Mouse (Mus musculus) MEL (cell line): Measurements from ENCODE around the gene Rps11. TPM values are rescaled to one million over a fixed set of nuclear protein-coding genes. Genes with fewer than 3 reads are reported as not detected.

Experiments used
- DNase-seq: peaks from one replicate; pipeline ENCODE4 v3.0.0; 2011; ENCODE audit warnings: low read depth, low spot score
- H3K27ac ChIP-seq: 2 replicates; pipeline ENCODE4 v1.5.1; 2012; ENCODE audit warnings: low read depth, mild to moderate bottlenecking, control low read depth, low read length, moderate library complexity; ENCODE audit not compliant: control insufficient read depth
- H3K27me3 ChIP-seq, 2 experiments: fragments of 150-350 bp in 1 of 2; sonication (generic) in 1 of 2; 2 replicates each; pipeline ENCODE4 v1.6.1; 2012; ENCODE audit warnings: low read length in 2 of 2, mild to moderate bottlenecking in 2 of 2, improper control_type of control experiment in 1 of 2, moderate library complexity in 1 of 2; ENCODE audit not compliant: insufficient read depth in 2 of 2, control insufficient read depth in 1 of 2
- H3K36me3 ChIP-seq, 2 experiments: 2 replicates each; pipeline ENCODE4 v1.6.1; 2012 to 2014; ENCODE audit warnings: low read length in 2 of 2, improper control_type of control experiment in 1 of 2, inconsistent platforms in 1 of 2, mild to moderate bottlenecking in 1 of 2; ENCODE audit not compliant: insufficient read depth in 2 of 2, control insufficient read depth in 1 of 2
- H3K4me1 ChIP-seq, 2 experiments: fragments of 150-350 bp in 1 of 2; sonication (generic) in 1 of 2; 2 replicates each; pipeline ENCODE4 v1.6.1; 2012; ENCODE audit warnings: low read length in 2 of 2, improper control_type of control experiment in 1 of 2, mild to moderate bottlenecking in 1 of 2; ENCODE audit not compliant: insufficient read depth in 2 of 2, control insufficient read depth in 1 of 2
- H3K4me3 ChIP-seq, 2 experiments: fragments of 150-350 bp in 1 of 2; sonication (generic) in 1 of 2; 2 replicates each; pipeline ENCODE4 v1.5.1; 2012; ENCODE audit warnings: low read depth in 2 of 2, low read length in 2 of 2, mild to moderate bottlenecking in 2 of 2, moderate library complexity in 2 of 2, control low read depth in 1 of 2, improper control_type of control experiment in 1 of 2; ENCODE audit not compliant: control insufficient read depth in 1 of 2, insufficient read depth in 1 of 2
- H3K79me2 ChIP-seq: 2 replicates; pipeline ENCODE4 v1.6.1; 2012; ENCODE audit warnings: mild to moderate bottlenecking, low read length, moderate library complexity; ENCODE audit not compliant: control insufficient read depth, poor library complexity, insufficient read depth
- H3K9ac ChIP-seq: 2 replicates; pipeline ENCODE4 v1.6.1; 2012; ENCODE audit warnings: low read depth, mild to moderate bottlenecking, control low read depth, low read length, moderate library complexity; ENCODE audit not compliant: control insufficient read depth, poor library complexity, severe bottlenecking
- H3K9me3 ChIP-seq: fragments of 150-350 bp; sonication (generic); replicated peaks from 2 replicates; pipeline ENCODE4 v1.6.1; 2012; ENCODE audit warnings: mild to moderate bottlenecking, low read length, improper control_type of control experiment, moderate library complexity; ENCODE audit not compliant: insufficient read depth
- BHLHE40 ChIP-seq: IDR thresholded peaks from 2 replicates; pipeline ENCODE4 v1.6.1; 2012; ENCODE audit warnings: low read depth, mild to moderate bottlenecking, inconsistent platforms, low read length, improper control_type of control experiment, borderline replicate concordance
- CTCF ChIP-seq, 3 experiments: IDR thresholded peaks in 2 of 3; conservative IDR thresholded peaks in 1 of 3; 2 replicates each; pipeline ENCODE4 v1.5.1; 2011 to 2012; ENCODE audit warnings: low read length in 3 of 3, low read depth in 2 of 3, mild to moderate bottlenecking in 2 of 3, improper control_type of control experiment in 1 of 3, inconsistent platforms in 1 of 3, mixed read lengths in 1 of 3, moderate library complexity in 1 of 3; ENCODE audit not compliant: control insufficient read depth in 1 of 3, insufficient read depth in 1 of 3, poor library complexity in 1 of 3, severe bottlenecking in 1 of 3
- ELF1 ChIP-seq: IDR thresholded peaks from 2 replicates; pipeline ENCODE4 v1.6.1; 2014; ENCODE audit warnings: low read depth, mild to moderate bottlenecking, inconsistent platforms, low read length, improper control_type of control experiment, moderate library complexity
- ETS1 ChIP-seq: IDR thresholded peaks from 2 replicates; pipeline ENCODE4 v1.6.1; 2012; ENCODE audit warnings: low read depth, mild to moderate bottlenecking, inconsistent platforms, low read length, improper control_type of control experiment, moderate library complexity
- HCFC1 ChIP-seq: IDR thresholded peaks from 2 replicates; pipeline ENCODE4 v1.6.1; 2012; ENCODE audit warnings: low read depth, mild to moderate bottlenecking, inconsistent platforms, low read length, improper control_type of control experiment, moderate library complexity
- KAT2A ChIP-seq: conservative IDR thresholded peaks from 2 replicates; pipeline ENCODE4 v1.6.1; 2012; ENCODE audit warnings: low read depth, low read length, improper control_type of control experiment, inconsistent platforms
- MAFK ChIP-seq: IDR thresholded peaks from 2 replicates; pipeline ENCODE4 v1.6.1; 2011; ENCODE audit warnings: low read depth, mild to moderate bottlenecking, low read length, improper control_type of control experiment, borderline replicate concordance
- MAX ChIP-seq: IDR thresholded peaks from 2 replicates; pipeline ENCODE4 v1.6.1; 2011; ENCODE audit warnings: low read length, improper control_type of control experiment
- MXI1 ChIP-seq: IDR thresholded peaks from 2 replicates; pipeline ENCODE4 v1.6.1; 2011; ENCODE audit warnings: mild to moderate bottlenecking, low read depth, low read length, improper control_type of control experiment
- MYB ChIP-seq: IDR thresholded peaks from 2 replicates; pipeline ENCODE4 v1.6.1; 2011; ENCODE audit warnings: mild to moderate bottlenecking, low read depth, low read length, improper control_type of control experiment
- MYC ChIP-seq: IDR thresholded peaks from 2 replicates; pipeline ENCODE4 v1.6.1; 2011; ENCODE audit warnings: low read depth, mild to moderate bottlenecking, low read length, improper control_type of control experiment, moderate library complexity
- NELFE ChIP-seq: IDR thresholded peaks from 2 replicates; pipeline ENCODE4 v1.6.1; 2011; ENCODE audit warnings: low read depth, low read length, improper control_type of control experiment
- NRF1 ChIP-seq: IDR thresholded peaks from 2 replicates; pipeline ENCODE4 v1.6.1; 2014; ENCODE audit warnings: low read depth, mild to moderate bottlenecking, inconsistent platforms, low read length, improper control_type of control experiment, moderate library complexity; ENCODE audit not compliant: poor library complexity, insufficient read depth, severe bottlenecking
- POLR2A ChIP-seq, 2 experiments: IDR thresholded peaks; 2 replicates each; pipeline ENCODE4 v1.6.1; 2011 to 2012; ENCODE audit warnings: low read length in 2 of 2, mild to moderate bottlenecking in 2 of 2, control low read depth in 1 of 2, improper control_type of control experiment in 1 of 2, low read depth in 1 of 2, moderate library complexity in 1 of 2; ENCODE audit not compliant: control insufficient read depth in 1 of 2, insufficient read depth in 1 of 2, poor library complexity in 1 of 2
- RAD21 ChIP-seq: IDR thresholded peaks from 2 replicates; pipeline ENCODE4 v1.6.1; 2011; ENCODE audit warnings: mild to moderate bottlenecking, low read depth, low read length, improper control_type of control experiment
- SIN3A ChIP-seq: IDR thresholded peaks from 2 replicates; pipeline ENCODE4 v1.6.1; 2012; ENCODE audit warnings: low read length, improper control_type of control experiment, inconsistent platforms
- SMC3 ChIP-seq: IDR thresholded peaks from 2 replicates; pipeline ENCODE4 v1.6.1; 2011; ENCODE audit warnings: low read depth, low read length, improper control_type of control experiment
- TCF12 ChIP-seq: IDR thresholded peaks from 2 replicates; pipeline ENCODE4 v1.6.1; 2014; ENCODE audit warnings: low read depth, mild to moderate bottlenecking, inconsistent platforms, low read length, improper control_type of control experiment, moderate library complexity
- UBTF ChIP-seq: IDR thresholded peaks from 2 replicates; pipeline ENCODE4 v1.6.1; 2012; ENCODE audit warnings: low read depth, mild to moderate bottlenecking, inconsistent platforms, low read length, improper control_type of control experiment, moderate library complexity, borderline replicate concordance; ENCODE audit not compliant: insufficient read depth
- USF1 ChIP-seq: IDR thresholded peaks from 2 replicates; pipeline ENCODE4 v1.6.1; 2014; ENCODE audit warnings: low read depth, mild to moderate bottlenecking, inconsistent platforms, low read length, improper control_type of control experiment, moderate library complexity
- USF2 ChIP-seq, 2 experiments: IDR thresholded peaks; 2 replicates each; pipeline ENCODE4 v1.6.1; 2011 to 2012; ENCODE audit warnings: improper control_type of control experiment in 2 of 2, low read length in 2 of 2, borderline replicate concordance in 1 of 2, inconsistent platforms in 1 of 2, low read depth in 1 of 2, mild to moderate bottlenecking in 1 of 2; ENCODE audit not compliant: insufficient read depth in 1 of 2
- ZC3H11A ChIP-seq: IDR thresholded peaks from 2 replicates; pipeline ENCODE4 v1.6.1; 2012; ENCODE audit warnings: low read depth, mild to moderate bottlenecking, inconsistent platforms, low read length, improper control_type of control experiment
- polyA plus RNA-seq, 2 experiments: library from polyadenylated mRNA; stranded (reverse) in 1 of 2; unstranded in 1 of 2; fragments of >175 nt in 1 of 2; fragments of >200 nt in 1 of 2; gene quantifications; 2 replicates each; pipeline versions ENCODE4 v1.2.1 to v1.2.4; 2012; ENCODE audit warnings: low replicate concordance in 2 of 2, low read depth in 1 of 2; ENCODE audit not compliant: insufficient read length in 2 of 2, insufficient read depth in 1 of 2, missing spikeins in 1 of 2
- total RNA-seq: library from RNA; depleted of rRNA; stranded (reverse); fragments of 300-350 nt; gene quantifications from 2 replicates; pipeline ENCODE4 v1.2.3, GENCODE M21; 2012

The Rps11 gene
- total and polyA plus RNA-seq, 3 experiments, result 2,708 to 5,434 (median 3,189) TPM

GRCm38 (mm10) chr7:45161612-45162473 lies 37.6 kb upstream of the Rps11 start:
- H3K36me3 ChIP-seq, result peaks cover 0 to 4% of the 10 kb centered on the region in 2 experiments; a peak in 1 of 4 replicates
- peak overlapping the region; percentile 6 to 10; a peak in 1 of 4 replicates for H3K4me3 ChIP-seq
- peak; percentile 96 for DNase-seq
- no peaks in the 10 kb centered on the region; a peak in 2 of 4 replicates for H3K4me1 ChIP-seq
- H3K9me3 ChIP-seq, result no peaks in the 10 kb centered on the region
- peak overlapping the region; percentile 56 for H3K9ac ChIP-seq
- no peaks in the 10 kb centered on the region for H3K79me2 ChIP-seq
- peaks cover 4 to 9% of the 10 kb centered on the region in 2 experiments for H3K27me3 ChIP-seq
- H3K27ac ChIP-seq, result peak overlapping the region; percentile 49; the same call in 1 of the 2 replicates
- TF ChIP-seq ETS1 (peak; percentile 43; the same call in 1 of the 2 replicates), POLR2A (IDR thresholded peaks at IDR 0.05; ENCODE audit: control insufficient read depth in 1 of 2, insufficient read depth in 1 of 2, low read depth in 1 of 2, low read length in 2 of 2, poor library complexity in 1 of 2) (no peak; a peak in 1 of 4 replicates), MYB (no peak), RAD21 (peak; percentile 48), USF1 (peak; percentile 77), MXI1 (peak; percentile 88), BHLHE40 (peak; percentile 76; the same call in 1 of the 2 replicates), ELF1 (peak; percentile 7; the same call in 1 of the 2 replicates), ZC3H11A (peak; percentile 39), TCF12 (peak; percentile 30; the same call in 1 of the 2 replicates), USF2 (IDR thresholded peaks at IDR 0.05; ENCODE audit: borderline replicate concordance in 1 of 2, insufficient read depth in 1 of 2, low read depth in 1 of 2, low read length in 2 of 2) (no peak), MAFK (no peak), HCFC1 (peak; percentile 95), SIN3A (peak; percentile 86), NRF1 (0 out of 2 replicates have a peak, but pooled peaks have one; percentile 26), UBTF (no peak), CTCF (IDR thresholded peaks at IDR 0.05 in 2 of 3, conservative IDR thresholded peaks at IDR 0.05 in 1 of 3; ENCODE audit: control insufficient read depth in 1 of 3, insufficient read depth in 1 of 3, low read depth in 2 of 3, low read length in 3 of 3, poor library complexity in 1 of 3, severe bottlenecking in 1 of 3) (peak; percentile 72 to 94 (median 82)), SMC3 (peak; percentile 82), MYC (peak; percentile 89; the same call in 1 of the 2 replicates), MAX (peak; percentile 69; the same call in 1 of the 2 replicates), NELFE (no peak), KAT2A (peak; percentile 56; the same call in 1 of the 2 replicates)
